Mouse (Mus musculus): ENCODE data around the gene Pcbp3.
A peak's percentile ranks its signal among the peaks of the same experiment; 100 is the strongest.
"Not testable (repeated sequence)": the region's sequence is repeated elsewhere in the genome, so short reads cannot be mapped to it uniquely, and the experiment has no call there.

The Pcbp3 gene

GRCm38 (mm10) chr10:76961790-76962489 lies at the start of gene Pcbp3:
Gene Pcbp3, minus strand, starts transcription at chr10:76961887.
- DNase-seq (ENCODE audit: extremely low read depth, insufficient read length, low spot score): peak; percentile 96

GRCm38 (mm10) chr10:77008698-77009097 lies 47.0 kb upstream of the Pcbp3 start:
- no peak for DNase-seq (ENCODE audit: extremely low read depth, insufficient read length, low spot score)

- no peak for DNase-seq (ENCODE audit: extremely low read depth, insufficient read length, low spot score)
Measured at GRCm38 (mm10) chr10:77008109-77008561, 46.4 kb upstream of the Pcbp3 start.

- no peak for DNase-seq (ENCODE audit: extremely low read depth, insufficient read length, low spot score)
Measured at GRCm38 (mm10) chr10:77007433-77008108, 45.9 kb upstream of the Pcbp3 start.

- DNase-seq (ENCODE audit: extremely low read depth, insufficient read length, low spot score): no peak
Measured at GRCm38 (mm10) chr10:77004936-77005335, 43.2 kb upstream of the Pcbp3 start.

GRCm38 (mm10) chr10:76997759-76998513 lies 36.2 kb upstream of the Pcbp3 start:
- peak; percentile 58 for DNase-seq (ENCODE audit: extremely low read depth, insufficient read length, low spot score)

GRCm38 (mm10) chr10:76992456-76992855 lies 30.8 kb upstream of the Pcbp3 start:
- DNase-seq (ENCODE audit: extremely low read depth, insufficient read length, low spot score): no peak

GRCm38 (mm10) chr10:76988586-76988985 lies 26.9 kb upstream of the Pcbp3 start:
- no peak for DNase-seq (ENCODE audit: extremely low read depth, insufficient read length, low spot score)

- DNase-seq (ENCODE audit: extremely low read depth, insufficient read length, low spot score): no peak
Measured at GRCm38 (mm10) chr10:76978042-76978441, 16.4 kb upstream of the Pcbp3 start.

GRCm38 (mm10) chr10:76976699-76977098 lies 15.0 kb upstream of the Pcbp3 start:
- no peak for DNase-seq (ENCODE audit: extremely low read depth, insufficient read length, low spot score)

- DNase-seq (ENCODE audit: extremely low read depth, insufficient read length, low spot score): no peak
Measured at GRCm38 (mm10) chr10:76973797-76974436, 12.2 kb upstream of the Pcbp3 start.

GRCm38 (mm10) chr10:76972318-76972717 lies 10.6 kb upstream of the Pcbp3 start:
- not testable (repeated sequence) for DNase-seq (ENCODE audit: extremely low read depth, insufficient read length, low spot score)

GRCm38 (mm10) chr10:76970974-76971373 lies 9.3 kb upstream of the Pcbp3 start:
- DNase-seq (ENCODE audit: extremely low read depth, insufficient read length, low spot score): no peak

- DNase-seq (ENCODE audit: extremely low read depth, insufficient read length, low spot score): no peak
Measured at GRCm38 (mm10) chr10:76964436-76964835, 2.7 kb upstream of the Pcbp3 start.

- no peak for DNase-seq (ENCODE audit: extremely low read depth, insufficient read length, low spot score)
Measured at GRCm38 (mm10) chr10:76963997-76964396, 2.3 kb upstream of the Pcbp3 start.

- DNase-seq (ENCODE audit: extremely low read depth, insufficient read length, low spot score): no peak
Measured at GRCm38 (mm10) chr10:76961156-76961555, 531 bp downstream of the Pcbp3 start.

- DNase-seq (ENCODE audit: extremely low read depth, insufficient read length, low spot score): no peak
Measured at GRCm38 (mm10) chr10:76958201-76958600, 3.5 kb downstream of the Pcbp3 start.

GRCm38 (mm10) chr10:76956200-76956599 lies 5.5 kb downstream of the Pcbp3 start:
- DNase-seq (ENCODE audit: extremely low read depth, insufficient read length, low spot score): no peak

GRCm38 (mm10) chr10:76941038-76941437 lies 20.6 kb downstream of the Pcbp3 start:
- no peak for DNase-seq (ENCODE audit: extremely low read depth, insufficient read length, low spot score)

- no peak for DNase-seq (ENCODE audit: extremely low read depth, insufficient read length, low spot score)
Measured at GRCm38 (mm10) chr10:76936827-76937226, 24.9 kb downstream of the Pcbp3 start.

- no peak for DNase-seq (ENCODE audit: extremely low read depth, insufficient read length, low spot score)
Measured at GRCm38 (mm10) chr10:76934805-76935204, 26.9 kb downstream of the Pcbp3 start.
